Mouse (Mus musculus) spleen, adult 2 months (tissue): ENCODE measurements around the gene Shank2. TPM values are rescaled to one million over a fixed set of nuclear protein-coding genes. Genes with fewer than 3 reads are reported as not detected.

ENCODE experiments used
- DNase-seq, 2 experiments: peaks; one replicate each; pipeline versions ENCODE4 v3.0.0 to v3.0.0-alpha.2; 2012 to 2021; ENCODE audit warnings: low spot score in 2 of 2, low read depth in 1 of 2
- H3K27ac ChIP-seq: fragments of 200-500 bp; 2 replicates; pipeline ENCODE4 v1.5.1; 2012; ENCODE audit warnings: low read length, inconsistent platforms; ENCODE audit not compliant: insufficient read depth
- H3K27me3 ChIP-seq: fragments of 200-500 bp; 2 replicates; pipeline ENCODE4 v1.6.1; 2012; ENCODE audit warnings: mild to moderate bottlenecking, moderate library complexity, low read length, inconsistent platforms; ENCODE audit not compliant: control insufficient read depth, insufficient read depth
- H3K36me3 ChIP-seq: fragments of 200-500 bp; 2 replicates; pipeline ENCODE4 v1.6.1; 2012; ENCODE audit warnings: mild to moderate bottlenecking, low read length, inconsistent platforms; ENCODE audit not compliant: control insufficient read depth, insufficient read depth
- H3K4me1 ChIP-seq: fragments of 200-500 bp; 2 replicates; pipeline ENCODE4 v1.6.1; 2011; ENCODE audit warnings: inconsistent platforms; ENCODE audit not compliant: control insufficient read depth, insufficient read depth, insufficient read length
- H3K4me3 ChIP-seq: fragments of 200-500 bp; 2 replicates; pipeline ENCODE4 v1.5.1; 2011; ENCODE audit warnings: mild to moderate bottlenecking, inconsistent platforms; ENCODE audit not compliant: insufficient read depth, insufficient read length; ENCODE audit errors: extremely low read depth
- CTCF ChIP-seq: fragments of 200-500 bp; IDR thresholded peaks from 2 replicates; pipeline ENCODE4 v1.5.1; 2011; ENCODE audit warnings: mild to moderate bottlenecking, inconsistent platforms; ENCODE audit not compliant: insufficient read depth, insufficient read length, insufficient replicate concordance; ENCODE audit errors: extremely low read depth
- POLR2A ChIP-seq: fragments of 200-500 bp; IDR thresholded peaks from 2 replicates; pipeline ENCODE4 v1.6.1; 2011; ENCODE audit warnings: low read depth, low read length, inconsistent platforms
- WGBS: fragments of 180-500 bp; shearing (Covaris S2); methylation state at CpG from one replicate; pipeline ENCODE4 v1.1.7; 2018; 5-methylcytosine and 5-hydroxymethylcytosine counted together
- polyA plus RNA-seq: library from polyadenylated mRNA; depleted of rRNA; stranded (reverse); fragments of >200 nt; gene quantifications from 2 replicates; pipeline ENCODE4 v1.2.3, GENCODE M21; 2012

The Shank2 gene
- polyA plus RNA-seq, 1 experiment: 0.13 TPM

GRCm38 (mm10) chr7:144379243-144379884 is 377.6 kb downstream of the Shank2 start:
- no peak for DNase-seq
- Histone ChIP-seq H3K27me3 (no peaks in the 10 kb centered on the region), H3K36me3 (no peaks in the 10 kb centered on the region), H3K27ac (no peak overlapping the region), H3K4me1 (no peaks in the 10 kb centered on the region), H3K4me3 (no peak overlapping the region)
- TF ChIP-seq CTCF: no peak
- no peak for TF ChIP-seq POLR2A
- WGBS: 60% methylated on average over 6 of the region's 6 CpGs

- WGBS: 76% methylated on average over 10 of the region's 10 CpGs
- no peak for DNase-seq
- Histone ChIP-seq H3K4me3 (no peak overlapping the region), H3K4me1 (no peaks in the 10 kb centered on the region), H3K27me3 (no peaks in the 10 kb centered on the region), H3K36me3 (no peaks in the 10 kb centered on the region), H3K27ac (no peak overlapping the region)
- TF ChIP-seq CTCF: no peak
- TF ChIP-seq POLR2A: no peak
These were observed 379.9 kb downstream of the Shank2 start for GRCm38 (mm10) chr7:144381588-144381987.

- DNase-seq: no peak
- no peak for TF ChIP-seq CTCF
- no peak for TF ChIP-seq POLR2A
- no peaks in the 10 kb centered on the region for H3K27me3 ChIP-seq
- no peak overlapping the region for H3K4me3 ChIP-seq
- no peak overlapping the region; the same call in 1 of the 2 replicates for H3K27ac ChIP-seq
- no peaks in the 10 kb centered on the region for H3K36me3 ChIP-seq
- no peaks in the 10 kb centered on the region for H3K4me1 ChIP-seq
- WGBS: 93% methylated on average over 6 of the region's 6 CpGs
These were observed 385.8 kb downstream of the Shank2 start for GRCm38 (mm10) chr7:144387537-144387936.

- DNase-seq: no peak
- Histone ChIP-seq H3K4me1 (no peaks in the 10 kb centered on the region), H3K27ac (no peak overlapping the region), H3K36me3 (no peaks in the 10 kb centered on the region), H3K4me3 (no peak overlapping the region), H3K27me3 (no peaks in the 10 kb centered on the region)
- 95% methylated on average over 2 of the region's 2 CpGs for WGBS
- TF ChIP-seq POLR2A: no peak
- no peak for TF ChIP-seq CTCF
These were observed 388.0 kb downstream of the Shank2 start for GRCm38 (mm10) chr7:144389704-144390103.

GRCm38 (mm10) chr7:144390676-144391075 is 388.9 kb downstream of the Shank2 start:
- TF ChIP-seq POLR2A: no peak
- TF ChIP-seq CTCF: no peak
- 83% methylated on average over 8 of the region's 8 CpGs for WGBS

GRCm38 (mm10) chr7:144391727-144392126 is 390.0 kb downstream of the Shank2 start:
- 69% methylated on average over 6 of the region's 6 CpGs for WGBS
- Histone ChIP-seq H3K36me3 (no peaks in the 10 kb centered on the region), H3K27ac (no peak overlapping the region), H3K4me3 (no peak overlapping the region), H3K4me1 (no peaks in the 10 kb centered on the region), H3K27me3 (no peaks in the 10 kb centered on the region)
- TF ChIP-seq CTCF: no peak
- no peak for TF ChIP-seq POLR2A
- DNase-seq: no peak

More at GRCm38 (mm10) chr7:144390676-144391075, 388.9 kb downstream of the Shank2 start:
- no peak for DNase-seq
- Histone ChIP-seq H3K4me1 (no peaks in the 10 kb centered on the region), H3K27me3 (no peaks in the 10 kb centered on the region), H3K36me3 (no peaks in the 10 kb centered on the region), H3K4me3 (no peak overlapping the region), H3K27ac (no peak overlapping the region)

GRCm38 (mm10) chr7:144402492-144402891 is 400.8 kb downstream of the Shank2 start:
- no peak for DNase-seq
- no peaks in the 10 kb centered on the region for H3K27me3 ChIP-seq
- WGBS: 78% methylated on average over 4 of the region's 4 CpGs
- H3K4me3 ChIP-seq: no peak overlapping the region
- H3K4me1 ChIP-seq: no peaks in the 10 kb centered on the region
- TF ChIP-seq POLR2A: no peak
- TF ChIP-seq CTCF: no peak
- H3K27ac ChIP-seq: no peak overlapping the region
- H3K36me3 ChIP-seq: no peaks in the 10 kb centered on the region
